Mouse (Mus musculus) neural tube, embryonic 11.5 days (tissue): ENCODE measurements around the gene Olfr911-ps1. TPM values are rescaled to one million over a fixed set of nuclear protein-coding genes. Genes with fewer than 3 reads are reported as not detected.

ENCODE experiments used
- ATAC-seq: fragments of 200-750 bp; cut with Nextera tagmentation; 2 replicates; pipeline ENCODE4 v1.8.0; 2017; ENCODE audit warnings: moderate number of reproducible peaks, mild to moderate bottlenecking, moderate TSS enrichment, moderate library complexity; ENCODE audit not compliant: insufficient read depth, low FRiP score, low TSS enrichment
- DNase-seq: peaks from one replicate; pipeline ENCODE4 v3.0.0-alpha.2; 2015; ENCODE audit warnings: low spot score
- H3K27ac ChIP-seq: fragments of 300-500 bp; sonication (generic); 2 replicates; pipeline ENCODE4 v1.5.1; 2014; ENCODE audit warnings: low read depth, mild to moderate bottlenecking, low read length
- H3K27me3 ChIP-seq: fragments of 300-500 bp; sonication (generic); 2 replicates; pipeline ENCODE4 v1.6.1; 2014; ENCODE audit warnings: mild to moderate bottlenecking, low read length, mixed read lengths; ENCODE audit not compliant: control insufficient read depth, insufficient read depth
- H3K36me3 ChIP-seq: fragments of 300-500 bp; sonication (generic); 2 replicates; pipeline ENCODE4 v1.6.1; 2014; ENCODE audit warnings: mild to moderate bottlenecking, low read length, moderate library complexity, mixed read lengths; ENCODE audit not compliant: control insufficient read depth, insufficient read depth
- H3K4me1 ChIP-seq: fragments of 300-500 bp; sonication (generic); 2 replicates; pipeline ENCODE4 v1.6.1; 2014; ENCODE audit warnings: low read length, mixed read lengths; ENCODE audit not compliant: control insufficient read depth, insufficient read depth
- H3K4me2 ChIP-seq: fragments of 300-500 bp; sonication (generic); 2 replicates; pipeline ENCODE4 v1.6.1; 2014; ENCODE audit warnings: low read depth, mild to moderate bottlenecking, moderate library complexity
- H3K4me3 ChIP-seq: fragments of 300-500 bp; sonication (generic); 2 replicates; pipeline ENCODE4 v1.5.1; 2014; ENCODE audit warnings: low read depth, low read length
- H3K9ac ChIP-seq: fragments of 300-500 bp; sonication (generic); 2 replicates; pipeline ENCODE4 v1.6.1; 2014; ENCODE audit warnings: mild to moderate bottlenecking, low read length
- H3K9me3 ChIP-seq: fragments of 300-500 bp; sonication (generic); 2 replicates; pipeline ENCODE4 v1.6.1; 2016; ENCODE audit warnings: low read length; ENCODE audit not compliant: control insufficient read depth
- whole genome bisulfite sequencing: fragments of 180-500 bp; shearing (Covaris S2); extraction: QIAGEN DNeasy Blood & Tissue Kit; methylation state at CpG from one replicate; pipeline ENCODE4 v1.1.7; 2014; 5-methylcytosine and 5-hydroxymethylcytosine counted together
- polyA plus RNA-seq: library from polyadenylated mRNA; unstranded; fragments of >200 nt; fragmentation: Nextera tagmentation; extraction: Ambion mirVana; gene quantifications from 2 replicates; pipeline ENCODE4 v1.2.1, GENCODE M21; 2014

Olfr911-ps1 gene
- not detected in 2 replicates for polyA plus RNA-seq

- 85% methylated on average over 1 of the region's 1 CpGs for WGBS
- no peak within 1 kb of the TSS for H3K4me3 ChIP-seq
These were observed at the start of gene Olfr911-ps1 for GRCm38 (mm10) chr9:38521280-38521679. Gene Olfr911-ps1 (plus strand): TSS chr9:38521580.

DNA sequence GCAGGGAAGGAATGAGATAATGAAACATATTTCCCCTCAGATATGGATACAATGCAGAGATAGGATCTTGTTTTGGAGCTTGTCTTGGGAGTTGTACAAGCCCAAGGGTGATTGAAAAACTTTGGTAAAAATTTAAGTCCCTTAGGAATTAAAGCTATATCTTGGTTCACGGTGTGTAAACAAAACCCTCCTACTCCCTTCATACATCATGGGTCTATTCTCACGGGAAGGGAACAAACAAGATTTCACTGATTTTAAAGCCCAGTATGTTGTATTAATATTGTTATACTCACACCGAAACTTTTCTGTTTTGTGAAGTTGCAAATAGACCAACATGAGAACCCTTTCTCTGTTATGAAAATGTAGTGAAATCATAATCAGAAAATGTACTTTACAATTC lies 34.6 kb upstream of the Olfr911-ps1 start, which contains the start of gene Olfr906:
Olfr906 (plus strand) TSS at position 301 of the 400 bp plus-strand sequence.
- Histone ChIP-seq H3K27ac (no peak within 1 kb of the TSS), H3K4me2 (no peak within 1 kb of the TSS), H3K9ac (no peak within 1 kb of the TSS), H3K36me3 (no peaks in the 10 kb centered on the region), H3K27me3 (no peaks in the 10 kb centered on the region), H3K9me3 (no peaks in the 10 kb centered on the region), H3K4me1 (no peaks in the 10 kb centered on the region), H3K4me3 (no peak within 1 kb of the TSS)
- DNase-seq = no peak
- ATAC-seq = no peak
- WGBS = 93% methylated on average over 3 of the region's 3 CpGs

More at GRCm38 (mm10) chr9:38521280-38521679, at the start of gene Olfr911-ps1:
- DNase-seq = no peak
- Histone ChIP-seq H3K4me2 (no peak within 1 kb of the TSS), H3K27me3 (no peaks in the 10 kb centered on the region), H3K36me3 (no peaks in the 10 kb centered on the region), H3K4me1 (no peaks in the 10 kb centered on the region), H3K9ac (no peak within 1 kb of the TSS), H3K27ac (no peak within 1 kb of the TSS), H3K9me3 (no peaks in the 10 kb centered on the region)
- ATAC-seq = no peak

DNA sequence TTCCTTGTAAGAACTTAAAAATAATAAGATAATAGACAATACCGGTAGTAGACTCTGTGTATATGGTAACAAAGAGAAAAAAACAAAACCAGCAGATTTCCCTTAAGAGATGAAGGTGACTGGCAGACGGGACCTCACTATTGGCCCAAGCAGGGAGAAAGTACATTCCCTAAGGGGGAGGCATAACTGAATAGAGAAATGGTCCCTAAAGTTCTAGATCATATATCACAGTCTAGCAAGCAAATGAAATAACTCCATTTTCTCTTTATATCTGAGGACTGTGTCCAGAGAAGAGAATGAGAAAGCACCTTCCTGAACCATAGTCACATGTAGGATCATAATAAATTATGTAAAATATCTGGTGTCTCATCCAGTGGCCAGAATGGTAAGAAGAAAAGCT lies 25.9 kb upstream of the Olfr911-ps1 start, which contains the start of gene Olfr907:
Olfr907 (plus strand) TSS at position 301 of the 400 bp plus-strand sequence.
- no peak within 1 kb of the TSS for H3K9ac ChIP-seq
- H3K4me2 ChIP-seq = no peak within 1 kb of the TSS
- H3K4me1 ChIP-seq = no peaks in the 10 kb centered on the region
- H3K27ac ChIP-seq = no peak within 1 kb of the TSS
- H3K36me3 ChIP-seq = no peaks in the 10 kb centered on the region
- H3K27me3 ChIP-seq = no peaks in the 10 kb centered on the region
- H3K9me3 ChIP-seq = no peaks in the 10 kb centered on the region
- WGBS = 82% methylated on average over 2 of the region's 2 CpGs
- ATAC-seq (no peak), DNase-seq (no peak)
- no peak within 1 kb of the TSS for H3K4me3 ChIP-seq

DNA sequence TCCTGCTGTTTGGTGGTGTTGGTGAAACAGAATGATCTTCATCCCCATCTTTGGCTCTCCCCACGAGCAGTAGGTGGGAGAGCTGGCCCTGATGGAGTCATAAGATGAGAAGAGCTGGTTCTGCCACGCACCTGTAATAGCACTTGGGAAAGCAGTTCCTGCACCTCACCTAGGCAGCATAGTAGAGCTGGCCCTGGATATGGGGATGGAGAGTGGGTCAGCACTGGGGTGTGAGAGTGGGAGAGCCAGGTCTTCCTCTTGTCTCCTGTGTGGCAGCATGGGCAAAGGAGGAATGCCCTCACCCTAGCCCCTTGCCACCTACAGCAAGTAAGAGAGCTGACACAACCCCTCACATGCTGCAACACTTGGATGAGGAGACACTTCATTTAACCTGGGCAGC lies 9.0 kb upstream of the Olfr911-ps1 start:
- ATAC-seq = no peak
- H3K4me3 ChIP-seq = no peak overlapping the region
- no peak for DNase-seq
- H3K9me3 ChIP-seq = no peaks in the 10 kb centered on the region
- H3K4me1 ChIP-seq = no peaks in the 10 kb centered on the region
- no peak overlapping the region for H3K4me2 ChIP-seq
- WGBS = 70% methylated on average over 2 of the region's 2 CpGs
- H3K36me3 ChIP-seq = no peaks in the 10 kb centered on the region
- H3K9ac ChIP-seq = no peak overlapping the region
- H3K27ac ChIP-seq = no peak overlapping the region
- no peaks in the 10 kb centered on the region for H3K27me3 ChIP-seq

GRCm38 (mm10) chr9:38537549-38537948 lies 16.2 kb downstream of the Olfr911-ps1 start, which contains the start of gene Olfr910:
Gene Olfr910 (plus strand): TSS chr9:38537849.
- H3K9me3 ChIP-seq = no peaks in the 10 kb centered on the region
- no peak within 1 kb of the TSS for H3K9ac ChIP-seq
- H3K36me3 ChIP-seq = no peaks in the 10 kb centered on the region
- no peak within 1 kb of the TSS for H3K4me3 ChIP-seq
- ATAC-seq (no peak), DNase-seq (no peak)
- H3K27me3 ChIP-seq = no peaks in the 10 kb centered on the region
- H3K4me2 ChIP-seq = no peak within 1 kb of the TSS
- H3K27ac ChIP-seq = no peak within 1 kb of the TSS
- WGBS = 92% methylated on average over 2 of the region's 2 CpGs
- no peaks in the 10 kb centered on the region for H3K4me1 ChIP-seq

Other genes with a start within 250 kb of the Olfr911-ps1 start
- gene Olfr896-ps1, start 230.5 kb upstream of the Olfr911-ps1 start, polyA plus RNA-seq = not detected in 2 replicates
- not detected in 2 replicates for gene Olfr25, start 192.5 kb upstream of the Olfr911-ps1 start, polyA plus RNA-seq
- not detected in 2 replicates for gene Olfr898, start 173.2 kb upstream of the Olfr911-ps1 start, polyA plus RNA-seq
- not detected in 2 replicates for gene Olfr250, start 154.7 kb upstream of the Olfr911-ps1 start, polyA plus RNA-seq
- not detected in 2 replicates for gene Olfr251, start 144.5 kb upstream of the Olfr911-ps1 start, polyA plus RNA-seq
- not detected in 2 replicates for gene Olfr147, start 119.9 kb upstream of the Olfr911-ps1 start, polyA plus RNA-seq
- gene Olfr901, start 92.1 kb upstream of the Olfr911-ps1 start, polyA plus RNA-seq = not detected in 2 replicates
- not detected in 2 replicates for gene Olfr902, start 73.9 kb upstream of the Olfr911-ps1 start, polyA plus RNA-seq
- gene Olfr904, start 58.4 kb upstream of the Olfr911-ps1 start, polyA plus RNA-seq = not detected in 2 replicates
- not detected in 2 replicates for gene Olfr905, start 50.5 kb upstream of the Olfr911-ps1 start, polyA plus RNA-seq
- not detected in 2 replicates for gene Olfr906, start 34.5 kb upstream of the Olfr911-ps1 start, polyA plus RNA-seq
- not detected in 2 replicates for gene Olfr907, start 25.8 kb upstream of the Olfr911-ps1 start, polyA plus RNA-seq
- gene Olfr910, start 16.3 kb downstream of the Olfr911-ps1 start, polyA plus RNA-seq = not detected in 2 replicates
- not detected in 2 replicates for gene Olfr912, start 58.6 kb downstream of the Olfr911-ps1 start, polyA plus RNA-seq
- not detected in 2 replicates for gene Olfr913, start 71.2 kb downstream of the Olfr911-ps1 start, polyA plus RNA-seq
- gene Olfr914, start 83.5 kb downstream of the Olfr911-ps1 start, polyA plus RNA-seq = not detected in 2 replicates
- gene Olfr916, start 138.3 kb downstream of the Olfr911-ps1 start, polyA plus RNA-seq = not detected in 2 replicates
- not detected in 2 replicates for gene Olfr917, start 144.3 kb downstream of the Olfr911-ps1 start, polyA plus RNA-seq
- not detected in 2 replicates for gene Olfr918, start 153.0 kb downstream of the Olfr911-ps1 start, polyA plus RNA-seq
- not detected in 2 replicates for gene Olfr919, start 182.1 kb downstream of the Olfr911-ps1 start, polyA plus RNA-seq
- gene Vwa5a, start 196.7 kb downstream of the Olfr911-ps1 start, polyA plus RNA-seq = 9.6 and 10.4 TPM in 2 replicates
- not detected in 2 replicates for gene Olfr920, start 230.7 kb downstream of the Olfr911-ps1 start, polyA plus RNA-seq